Mouse (Mus musculus) brain, embryonic 14.5 days (tissue): ENCODE measurements around the gene Gria2.

ENCODE experiments used
- CTCF ChIP-seq: fragments of 200-500 bp; IDR thresholded peaks from 2 replicates; pipeline ENCODE4 v1.5.1; 2012; ENCODE audit warnings: inconsistent platforms, mild to moderate bottlenecking, moderate library complexity, borderline replicate concordance; ENCODE audit not compliant: insufficient read depth, insufficient read length; ENCODE audit errors: extremely low read depth
- POLR2A ChIP-seq: fragments of 200-500 bp; IDR thresholded peaks from 2 replicates; pipeline ENCODE4 v1.6.1; 2012; ENCODE audit warnings: mild to moderate bottlenecking, inconsistent platforms, borderline replicate concordance; ENCODE audit not compliant: poor library complexity, insufficient read depth, insufficient read length, severe bottlenecking; ENCODE audit errors: extremely low read depth

DNA sequence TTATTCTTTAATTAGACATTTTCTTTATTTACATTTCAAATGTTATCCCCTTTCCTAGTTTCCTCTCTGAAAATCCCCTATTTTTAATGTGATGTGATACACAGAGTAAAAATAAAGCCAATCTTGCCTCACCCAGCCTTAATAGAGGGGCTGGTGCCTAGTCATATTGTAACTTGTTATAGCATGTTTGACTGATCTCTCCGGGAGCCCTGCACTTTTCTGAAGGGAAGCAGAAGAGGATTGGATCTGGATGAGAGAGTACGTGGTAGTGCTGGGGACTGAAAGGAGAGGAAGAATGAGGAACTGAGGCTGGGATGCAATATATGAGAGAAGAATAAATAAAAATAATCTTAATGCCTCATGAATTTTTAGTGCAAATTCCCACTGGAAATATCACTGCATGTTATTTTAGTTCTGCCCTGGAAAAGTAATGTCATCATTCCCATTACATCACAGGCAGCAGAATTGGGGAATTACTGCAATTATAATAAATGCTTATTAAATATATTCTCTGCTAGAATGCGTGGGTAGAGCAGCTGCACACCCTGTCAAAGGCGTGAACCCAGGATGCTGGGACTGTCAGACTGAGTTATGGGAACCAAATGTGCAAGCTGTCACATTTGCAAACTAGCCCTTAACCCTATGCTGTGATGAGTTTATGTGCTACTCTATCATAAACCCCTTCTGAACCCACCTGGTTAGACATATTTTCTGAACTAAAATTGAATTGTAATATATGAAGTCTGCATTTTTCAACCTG lies 28.4 kb downstream of the Gria2 start:
- TF ChIP-seq POLR2A (no peak), CTCF (no peak)
